Mouse (Mus musculus) lung, postnatal 0 days (tissue): ENCODE results near the gene Ninj1.

Experiments
- CTCF ChIP-seq: IDR thresholded peaks from 2 replicates; pipeline ENCODE4 v1.5.1; 2016; ENCODE audit warnings: antibody characterized with exemption, mild to moderate bottlenecking
- EP300 ChIP-seq: IDR thresholded peaks from 2 replicates; pipeline ENCODE4 v1.6.1; 2016; ENCODE audit warnings: antibody characterized with exemption, mild to moderate bottlenecking, control low read depth

DNA sequence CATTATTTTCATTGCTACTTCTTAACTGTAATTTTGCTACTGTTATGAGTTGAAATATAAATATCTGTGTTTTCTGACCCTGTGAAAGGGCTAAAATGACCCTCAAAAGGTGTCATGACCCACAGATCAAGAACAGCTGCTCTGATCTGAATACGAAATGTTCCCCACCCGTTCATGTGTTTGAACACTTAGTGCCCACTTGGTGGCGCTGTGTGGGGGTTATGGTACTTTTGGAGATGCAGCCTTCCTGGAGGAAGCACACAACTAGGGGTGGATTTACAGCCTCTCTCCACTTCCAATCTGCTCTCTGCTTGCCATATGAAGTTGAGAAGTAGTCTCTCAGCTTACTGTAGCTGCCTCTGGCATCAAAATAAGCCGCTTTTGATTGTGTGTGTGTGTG is 47.4 kb downstream of the Ninj1 start:
- TF ChIP-seq CTCF, result no peak
- TF ChIP-seq EP300, result no peak
